Mouse (Mus musculus) kidney, embryonic 15.5 days (tissue): Measurements from ENCODE around the gene Gm4340. TPM values are rescaled to one million over a fixed set of nuclear protein-coding genes. Genes with fewer than 3 reads are reported as not detected.

Experiments used
- polyA plus RNA-seq: library from polyadenylated mRNA; unstranded; fragments of >200 nt; fragmentation: Nextera tagmentation; extraction: Ambion mirVana; gene quantifications from 2 replicates; pipeline ENCODE4 v1.2.1, GENCODE M21; 2015

Gene Gm4340
- polyA plus RNA-seq, 1 experiment from 2014 or later = not detected

Other genes starting within 250 kb of the Gm4340 start
- gene Gm21293, start 51.1 kb upstream of the Gm4340 start, polyA plus RNA-seq = not detected in 2 replicates
- not detected in 2 replicates for gene Gm6763, start 42.5 kb upstream of the Gm4340 start, polyA plus RNA-seq
- gene Gm8764, start 34.0 kb upstream of the Gm4340 start, polyA plus RNA-seq = not detected in 2 replicates
- gene Gm21304, start 25.5 kb upstream of the Gm4340 start, polyA plus RNA-seq = not detected in 2 replicates
- gene Gm21312, start 17.0 kb upstream of the Gm4340 start, polyA plus RNA-seq = not detected in 2 replicates
- not detected in 2 replicates for gene Gm20765, start 8.5 kb upstream of the Gm4340 start, polyA plus RNA-seq